Mouse (Mus musculus): ENCODE measurements around the gene Derl2.

Derl2 gene

DNA sequence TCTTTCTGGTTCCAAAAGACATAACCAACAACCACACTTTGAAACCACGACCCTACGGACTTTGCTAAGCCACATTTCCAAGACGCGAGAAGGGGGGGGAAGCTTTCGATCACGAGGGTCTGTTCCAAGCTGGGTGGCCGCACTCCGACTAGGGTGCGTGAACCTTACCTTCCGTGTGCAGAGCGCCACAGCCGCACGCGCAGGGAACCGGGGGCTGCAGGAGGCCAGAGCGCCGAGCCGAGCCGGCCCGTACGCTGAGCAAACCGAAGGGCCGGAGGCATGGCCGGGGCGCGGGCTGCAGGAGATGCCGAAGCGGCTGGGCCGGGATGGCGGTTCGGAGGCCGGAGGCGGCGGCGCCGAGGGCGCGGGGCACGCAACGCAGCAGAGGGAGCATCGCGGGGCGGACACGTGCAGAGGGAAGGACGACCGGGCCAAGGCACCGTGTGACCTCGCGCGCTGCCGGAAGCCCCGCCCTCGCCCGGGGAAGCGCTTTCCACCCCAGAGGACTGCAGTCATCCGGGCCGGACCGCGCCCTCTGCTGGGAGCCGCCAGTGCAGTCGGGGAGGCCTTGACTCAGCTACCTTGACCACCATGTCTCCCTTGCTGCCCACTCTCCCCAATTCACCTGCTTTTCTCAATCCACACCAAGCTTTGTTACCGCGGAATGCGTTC, 36.9 kb downstream of the Derl2 start, which contains the start of gene C1qbp:
TSS of gene C1qbp (minus strand) at position 470 of the 672 bp plus-strand sequence.
- intact Hi-C loops (cut with DNase I) = loop anchor here (5.0 to 10.0 kb wide), 2 partner anchors 70 to 162 kb away; partner anchors contain the start of gene Nlrp1a

- intact Hi-C loops (cut with DNase I) = loop anchor here (5.0 to 10.0 kb wide), 2 partner anchors 70 to 163 kb away; partner anchors contain the start of gene Nlrp1a
Observed at GRCm38 (mm10) chr11:70982030-70982429, 37.6 kb downstream of the Derl2 start.

GRCm38 (mm10) chr11:70980751-70981510, 38.7 kb downstream of the Derl2 start:
- intact Hi-C loops (cut with DNase I) = loop anchor here (5.0 to 10.0 kb wide), 2 partner anchors 71 to 164 kb away; partner anchors contain the start of gene Nlrp1a

- intact Hi-C loops (cut with DNase I) = loop anchor here (5.0 to 10.0 kb wide), 2 partner anchors 72 to 165 kb away; partner anchors contain the start of gene Nlrp1a
Observed at GRCm38 (mm10) chr11:70980232-70980631, 39.4 kb downstream of the Derl2 start.

DNA sequence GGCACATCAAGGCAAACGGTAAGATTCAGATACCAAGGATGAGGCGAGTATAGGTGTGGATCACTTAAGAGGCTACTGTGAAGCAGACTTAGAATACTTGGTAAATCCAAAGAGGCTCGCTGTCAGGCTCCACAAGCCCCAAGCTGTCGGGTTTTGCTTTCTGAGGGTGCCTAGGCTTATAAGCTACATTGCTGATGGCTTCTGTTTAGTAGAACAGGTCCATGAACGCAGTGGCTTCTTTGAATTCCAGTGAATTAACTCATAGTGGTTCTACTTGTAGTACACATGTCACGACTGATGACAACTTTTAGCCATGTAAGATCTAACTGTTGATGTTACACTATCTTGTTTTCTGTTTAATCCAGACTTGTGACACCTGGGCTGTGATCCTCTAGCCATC, 42.3 kb downstream of the Derl2 start:
- intact Hi-C loops (cut with DNase I) = no loop called here

DNA sequence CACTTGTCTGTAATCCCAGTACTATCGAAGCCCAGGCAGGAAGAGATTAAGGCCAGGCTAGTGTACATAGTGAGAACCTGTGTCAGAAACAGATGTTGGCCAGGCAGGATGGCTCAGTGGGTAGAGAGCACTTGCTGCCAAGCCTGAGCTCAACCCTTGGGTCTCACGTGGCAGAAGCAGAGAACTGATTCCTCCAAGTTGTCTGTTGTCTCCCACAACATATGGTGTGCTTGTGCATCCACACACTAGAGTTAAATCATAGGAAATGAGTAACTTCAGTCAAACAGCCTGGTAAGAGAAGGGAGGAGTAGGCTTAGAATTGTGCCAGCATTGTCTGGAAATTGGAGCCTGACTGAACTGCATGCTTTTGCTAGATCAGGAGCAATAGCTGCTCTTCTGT, 44.4 kb downstream of the Derl2 start:
- intact Hi-C loops (cut with DNase I) = no loop called here

- intact Hi-C loops (cut with DNase I) = no loop called here
Observed at GRCm38 (mm10) chr11:70973947-70974346, 45.7 kb downstream of the Derl2 start.

GRCm38 (mm10) chr11:70972586-70972985, 47.1 kb downstream of the Derl2 start:
- intact Hi-C loops (cut with DNase I) = no loop called here

- intact Hi-C loops (cut with DNase I) = no loop called here
Observed at GRCm38 (mm10) chr11:70970560-70971540, 48.8 kb downstream of the Derl2 start.

DNA sequence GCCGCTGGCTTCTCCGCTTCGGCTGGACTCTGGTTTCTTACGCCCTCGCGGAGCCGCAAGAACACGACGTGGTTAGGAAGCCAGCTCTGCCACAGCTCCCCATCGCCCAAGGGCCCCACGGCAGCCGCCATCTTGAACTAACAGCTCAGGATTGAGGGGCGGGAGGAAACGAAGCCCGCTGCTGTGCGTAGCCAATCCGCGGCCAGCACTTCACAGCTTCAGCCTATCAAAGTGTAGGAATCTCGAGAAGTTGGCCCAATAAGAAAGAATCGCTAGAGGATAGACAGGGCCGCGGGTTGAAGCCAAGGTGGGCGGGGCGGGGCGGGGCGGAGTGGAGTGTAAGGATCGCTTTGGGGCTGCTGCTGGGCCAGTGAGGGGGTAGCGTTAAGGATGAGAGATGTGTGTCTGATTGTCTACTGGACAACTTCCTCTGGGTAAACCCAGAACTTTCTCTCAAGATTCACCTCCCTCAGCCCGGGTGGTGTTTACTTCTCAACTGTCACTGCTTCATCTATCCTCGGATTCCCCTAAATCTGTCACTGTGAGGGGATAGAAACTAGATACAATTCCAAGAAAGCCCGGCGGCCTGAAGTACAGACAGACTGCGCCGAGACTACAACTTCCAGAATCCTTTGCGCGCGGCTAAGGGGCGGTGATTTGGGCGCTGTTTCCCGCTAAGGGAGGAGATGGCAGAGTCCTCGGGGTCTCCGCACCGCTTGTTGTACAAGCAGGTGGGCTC, 49.7 kb downstream of the Derl2 start, which contains the start of the genes Nup88 and Rpain:
TSS of gene Nup88 (minus strand) at position 153 of the 739 bp plus-strand sequence.
TSS of gene Rpain (plus strand) at position 393 of the 739 bp plus-strand sequence.
- intact Hi-C loops (cut with DNase I) = no loop called here

DNA sequence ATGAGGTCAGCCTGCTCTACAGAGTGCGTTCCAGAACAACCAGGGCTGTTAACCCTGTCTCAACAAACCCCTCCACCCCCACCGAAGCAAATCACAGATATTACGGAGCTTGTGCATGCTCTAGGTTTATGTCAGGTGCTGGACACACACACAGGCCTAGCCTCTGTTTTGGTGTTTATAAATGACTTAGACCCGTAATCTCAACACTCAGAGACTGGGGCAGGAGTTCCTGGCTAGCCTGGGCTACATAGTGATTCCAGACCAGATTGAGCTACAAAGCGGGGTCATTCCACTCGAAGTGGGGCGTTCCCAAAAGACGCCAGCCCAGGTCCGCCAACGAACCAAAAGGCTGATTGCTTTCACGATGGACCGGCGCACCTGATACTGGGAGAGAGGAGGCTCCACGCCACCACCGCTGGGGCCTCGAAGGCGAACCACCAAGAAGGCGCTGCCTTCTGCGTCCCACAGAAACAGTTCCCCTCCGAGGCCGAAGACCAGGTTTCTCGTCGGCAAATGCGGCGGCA, 50.3 kb downstream of the Derl2 start:
- intact Hi-C loops (cut with DNase I) = no loop called here

- intact Hi-C loops (cut with DNase I) = no loop called here
Observed at GRCm38 (mm10) chr11:70964222-70964907, 55.3 kb downstream of the Derl2 start.

DNA sequence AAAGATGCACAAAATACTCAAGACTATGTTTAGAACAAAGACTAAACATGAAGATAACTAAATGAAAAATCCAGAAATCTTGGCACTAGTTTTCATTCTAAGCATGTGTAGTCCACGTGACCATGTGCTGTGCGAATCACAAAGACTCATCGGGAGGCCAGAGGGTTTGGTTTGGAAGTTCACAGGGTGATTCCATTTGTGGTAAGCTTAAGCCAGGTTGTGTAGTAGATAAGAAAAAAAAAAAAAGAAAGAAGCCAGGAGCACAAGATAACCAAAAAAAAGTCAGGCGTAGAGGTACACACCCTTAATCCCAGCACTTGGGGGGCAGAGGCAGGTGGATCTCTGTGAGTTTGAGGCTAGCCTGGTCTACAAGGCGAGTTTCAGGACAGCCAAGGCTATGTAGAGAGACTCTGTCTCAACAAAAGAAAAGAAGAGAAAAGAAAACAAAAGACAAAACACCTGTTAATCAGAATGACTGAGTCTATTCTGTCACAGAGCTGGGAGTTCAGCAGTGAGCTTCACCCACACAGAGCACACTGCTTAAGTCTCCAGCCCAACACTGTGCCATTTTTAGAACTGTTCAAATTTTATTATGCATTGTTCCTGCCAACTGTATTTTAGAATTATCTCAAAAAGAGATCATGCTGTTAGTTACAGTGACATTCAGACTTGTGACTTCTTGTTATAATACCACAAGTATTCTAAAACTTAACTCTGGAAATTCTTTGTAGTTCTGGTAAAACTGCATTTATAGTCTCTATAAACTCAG, 58.7 kb downstream of the Derl2 start:
- intact Hi-C loops (cut with DNase I) = no loop called here

Measured in adrenal gland (tissue).